Mouse (Mus musculus) midbrain, embryonic 15.5 days (tissue): Measurements from ENCODE around the gene Fbxw10. TPM values are rescaled to one million over a fixed set of nuclear protein-coding genes. Genes with fewer than 3 reads are reported as not detected.

Source experiments
- ATAC-seq: fragments of 200-750 bp; cut with Nextera tagmentation; replicated peaks from 2 replicates; pipeline ENCODE4 v1.8.0; 2017; ENCODE audit warnings: moderate TSS enrichment
- H3K27ac ChIP-seq: fragments of 300-500 bp; sonication (generic); 2 replicates; pipeline ENCODE4 v1.5.1; 2015; ENCODE audit warnings: mild to moderate bottlenecking, inconsistent platforms
- H3K27me3 ChIP-seq: fragments of 300-500 bp; sonication (generic); replicated peaks from 2 replicates; pipeline ENCODE4 v1.6.1; 2015; ENCODE audit warnings: inconsistent platforms
- H3K36me3 ChIP-seq: fragments of 300-500 bp; sonication (generic); replicated peaks from 2 replicates; pipeline ENCODE4 v1.6.1; 2015; ENCODE audit warnings: inconsistent platforms
- H3K4me1 ChIP-seq: fragments of 300-500 bp; sonication (generic); 2 replicates; pipeline ENCODE4 v1.6.1; 2015; ENCODE audit warnings: inconsistent platforms
- H3K4me2 ChIP-seq: fragments of 300-500 bp; sonication (generic); 2 replicates; pipeline ENCODE4 v1.6.1; 2015; ENCODE audit warnings: inconsistent platforms, mild to moderate bottlenecking, moderate library complexity
- H3K4me3 ChIP-seq: fragments of 300-500 bp; sonication (generic); 2 replicates; pipeline ENCODE4 v1.5.1; 2015; ENCODE audit warnings: mild to moderate bottlenecking, inconsistent platforms
- H3K9ac ChIP-seq: fragments of 300-500 bp; sonication (generic); 2 replicates; pipeline ENCODE4 v1.6.1; 2015; ENCODE audit warnings: mild to moderate bottlenecking, inconsistent platforms
- H3K9me3 ChIP-seq: fragments of 300-500 bp; sonication (generic); 2 replicates; pipeline ENCODE4 v1.6.1; 2016; ENCODE audit warnings: inconsistent platforms
- WGBS: fragments of 180-500 bp; shearing (Covaris S2); methylation state at CpG from one replicate; pipeline ENCODE4 v1.1.7; 2015; ENCODE audit warnings: mixed read lengths; 5-methylcytosine and 5-hydroxymethylcytosine counted together
- polyA plus RNA-seq: library from polyadenylated mRNA; unstranded; fragments of >200 nt; fragmentation: Nextera tagmentation; extraction: Ambion mirVana; gene quantifications from 2 replicates; pipeline ENCODE4 v1.2.1, GENCODE M21; 2015

The Fbxw10 gene
- polyA plus RNA-seq: 0.41 and 0.50 TPM in 2 replicates

GRCm38 (mm10) chr11:62846961-62847654 is at the start of gene Fbxw10:
TSS of gene Fbxw10 (plus strand) at chr11:62847069.
- no peak within 1 kb of the TSS for H3K4me3 ChIP-seq
- H3K9ac ChIP-seq: no peak within 1 kb of the TSS

GRCm38 (mm10) chr11:62804119-62804518 is 42.8 kb upstream of the Fbxw10 start:
- Histone ChIP-seq H3K4me2 (no peak overlapping the region), H3K36me3 (no peaks in the 10 kb centered on the region), H3K27ac (no peak overlapping the region), H3K4me3 (no peak overlapping the region), H3K27me3 (no peaks in the 10 kb centered on the region), H3K4me1 (no peaks in the 10 kb centered on the region), H3K9me3 (no peaks in the 10 kb centered on the region), H3K9ac (no peak overlapping the region)
- ATAC-seq: no peak
- WGBS: 51% methylated on average over 13 of the region's 13 CpGs

More at GRCm38 (mm10) chr11:62846961-62847654, at the start of gene Fbxw10:
- H3K27me3 ChIP-seq: no peaks in the 10 kb centered on the region
- 29% methylated on average over 12 of the region's 12 CpGs for WGBS
- H3K4me1 ChIP-seq: 0 out of 2 replicates have a peak, but pooled peaks cover 4% of the 10 kb centered on the region
- no peaks in the 10 kb centered on the region for H3K36me3 ChIP-seq
- H3K27ac ChIP-seq: no peak within 1 kb of the TSS
- ATAC-seq: no peak
- peak within 1 kb of the TSS; percentile 36 for H3K4me2 ChIP-seq
- no peaks in the 10 kb centered on the region for H3K9me3 ChIP-seq

GRCm38 (mm10) chr11:62807965-62808364 is 38.9 kb upstream of the Fbxw10 start:
- no peaks in the 10 kb centered on the region for H3K4me1 ChIP-seq
- H3K27ac ChIP-seq: no peak overlapping the region
- no peak overlapping the region for H3K4me3 ChIP-seq
- ATAC-seq: no peak
- H3K9me3 ChIP-seq: no peaks in the 10 kb centered on the region
- H3K9ac ChIP-seq: no peak overlapping the region
- no peaks in the 10 kb centered on the region for H3K36me3 ChIP-seq
- no peaks in the 10 kb centered on the region for H3K27me3 ChIP-seq
- H3K4me2 ChIP-seq: no peak overlapping the region
- 85% methylated on average over 2 of the region's 2 CpGs for WGBS

- Histone ChIP-seq H3K9ac (no peak overlapping the region), H3K27ac (no peak overlapping the region), H3K36me3 (no peaks in the 10 kb centered on the region), H3K4me3 (no peak overlapping the region), H3K4me1 (no peaks in the 10 kb centered on the region), H3K9me3 (no peaks in the 10 kb centered on the region), H3K27me3 (no peaks in the 10 kb centered on the region), H3K4me2 (no peak overlapping the region)
- 72% methylated on average over 4 of the region's 4 CpGs for WGBS
- ATAC-seq: no peak
These were observed 37.7 kb upstream of the Fbxw10 start for GRCm38 (mm10) chr11:62809201-62809600.

GRCm38 (mm10) chr11:62812268-62812667 is 34.6 kb upstream of the Fbxw10 start:
- WGBS: 86% methylated on average over 6 of the region's 6 CpGs
- no peak overlapping the region for H3K4me2 ChIP-seq
- H3K9ac ChIP-seq: no peak overlapping the region
- no peak for ATAC-seq
- H3K4me3 ChIP-seq: no peak overlapping the region
- no peak overlapping the region for H3K27ac ChIP-seq
- no peaks in the 10 kb centered on the region for H3K27me3 ChIP-seq
- H3K9me3 ChIP-seq: no peaks in the 10 kb centered on the region
- no peaks in the 10 kb centered on the region for H3K4me1 ChIP-seq
- no peaks in the 10 kb centered on the region for H3K36me3 ChIP-seq

- ATAC-seq: no peak
- H3K36me3 ChIP-seq: no peaks in the 10 kb centered on the region
- 68% methylated on average over 1 of the region's 1 CpGs for WGBS
- H3K27ac ChIP-seq: no peak overlapping the region
- no peak overlapping the region for H3K4me3 ChIP-seq
- H3K27me3 ChIP-seq: no peaks in the 10 kb centered on the region
- no peaks in the 10 kb centered on the region for H3K4me1 ChIP-seq
- no peak overlapping the region for H3K9ac ChIP-seq
- no peaks in the 10 kb centered on the region for H3K9me3 ChIP-seq
- H3K4me2 ChIP-seq: no peak overlapping the region
These were observed 33.4 kb upstream of the Fbxw10 start for GRCm38 (mm10) chr11:62813497-62813896.

GRCm38 (mm10) chr11:62813970-62814624 is 32.8 kb upstream of the Fbxw10 start:
- H3K27ac ChIP-seq: no peak overlapping the region
- H3K4me1 ChIP-seq: no peaks in the 10 kb centered on the region
- H3K4me2 ChIP-seq: no peak overlapping the region
- WGBS: 67% methylated on average over 6 of the region's 6 CpGs
- no peak for ATAC-seq
- H3K9ac ChIP-seq: no peak overlapping the region
- no peaks in the 10 kb centered on the region for H3K9me3 ChIP-seq
- no peak overlapping the region for H3K4me3 ChIP-seq
- no peaks in the 10 kb centered on the region for H3K27me3 ChIP-seq
- H3K36me3 ChIP-seq: no peaks in the 10 kb centered on the region

GRCm38 (mm10) chr11:62814625-62815024 is 32.2 kb upstream of the Fbxw10 start:
- Histone ChIP-seq H3K4me3 (no peak overlapping the region), H3K27ac (no peak overlapping the region), H3K9me3 (no peaks in the 10 kb centered on the region), H3K9ac (no peak overlapping the region), H3K4me2 (no peak overlapping the region), H3K27me3 (no peaks in the 10 kb centered on the region), H3K36me3 (no peaks in the 10 kb centered on the region), H3K4me1 (0 out of 2 replicates have a peak, but pooled peaks cover under 1% of the 10 kb centered on the region)
- ATAC-seq: no peak
- WGBS: 57% methylated on average over 4 of the region's 4 CpGs

GRCm38 (mm10) chr11:62815438-62815837 is 31.4 kb upstream of the Fbxw10 start:
- ATAC-seq: no peak
- Histone ChIP-seq H3K27ac (no peak overlapping the region), H3K27me3 (no peaks in the 10 kb centered on the region), H3K4me2 (no peak overlapping the region), H3K36me3 (no peaks in the 10 kb centered on the region), H3K4me3 (no peak overlapping the region), H3K9ac (no peak overlapping the region), H3K9me3 (no peaks in the 10 kb centered on the region), H3K4me1 (peaks cover 9% of the 10 kb centered on the region)
- 97% methylated on average over 1 of the region's 1 CpGs for WGBS

- ATAC-seq: no peak
- H3K27me3 ChIP-seq: no peaks in the 10 kb centered on the region
- no peak overlapping the region for H3K27ac ChIP-seq
- WGBS: 71% methylated on average over 6 of the region's 6 CpGs
- no peaks in the 10 kb centered on the region for H3K36me3 ChIP-seq
- peaks cover 17% of the 10 kb centered on the region for H3K4me1 ChIP-seq
- no peak overlapping the region for H3K9ac ChIP-seq
- no peaks in the 10 kb centered on the region for H3K9me3 ChIP-seq
- H3K4me3 ChIP-seq: no peak overlapping the region
- no peak overlapping the region for H3K4me2 ChIP-seq
These were observed 30.3 kb upstream of the Fbxw10 start for GRCm38 (mm10) chr11:62816591-62816990.

- Histone ChIP-seq H3K9ac (no peak overlapping the region), H3K27ac (no peak overlapping the region), H3K4me3 (no peak overlapping the region), H3K36me3 (no peaks in the 10 kb centered on the region), H3K9me3 (no peaks in the 10 kb centered on the region), H3K4me2 (no peak overlapping the region), H3K4me1 (peaks cover 17% of the 10 kb centered on the region), H3K27me3 (no peaks in the 10 kb centered on the region)
- ATAC-seq: no peak
- 97% methylated on average over 8 of the region's 8 CpGs for WGBS
These were observed 27.7 kb upstream of the Fbxw10 start for GRCm38 (mm10) chr11:62819059-62819686.

- H3K4me1 ChIP-seq: peaks cover 17% of the 10 kb centered on the region
- 6% methylated on average over 15 of the region's 15 CpGs for WGBS
- no peaks in the 10 kb centered on the region for H3K36me3 ChIP-seq
- H3K9me3 ChIP-seq: no peaks in the 10 kb centered on the region
- peak within 1 kb of the TSS; percentile 54 for H3K4me2 ChIP-seq
- H3K9ac ChIP-seq: peak within 1 kb of the TSS; percentile 17; the same call in 1 of the 2 replicates
- H3K27me3 ChIP-seq: no peaks in the 10 kb centered on the region
- peak; percentile 62 for ATAC-seq
- 0 out of 2 replicates have a peak within 1 kb of the TSS, but pooled peaks have one; percentile 21 for H3K27ac ChIP-seq
- peak within 1 kb of the TSS; percentile 33 for H3K4me3 ChIP-seq
These were observed 26.8 kb upstream of the Fbxw10 start, which contains the start of gene Trim16 for GRCm38 (mm10) chr11:62820059-62820541. TSS of gene Trim16 (plus strand) at chr11:62820231.
